Mouse (Mus musculus): Measurements from ENCODE around the gene Sirt2. TPM values are rescaled to one million over a fixed set of nuclear protein-coding genes. Genes with fewer than 3 reads are reported as not detected.

Gene Sirt2
- polyA plus RNA-seq, 1 experiment, result 154 TPM

GRCm38 (mm10) chr7:28824941-28825685 lies 58.6 kb downstream of the Sirt2 start, which contains the start of gene Ech1:
TSS of gene Ech1 (plus strand) at chr7:28825217.
- no peak for TF ChIP-seq GATA1 (IDR thresholded peaks at IDR 0.05; ENCODE audit: low read length)

GRCm38 (mm10) chr7:28825686-28826401 lies 59.3 kb downstream of the Sirt2 start:
- no peak for TF ChIP-seq GATA1 (IDR thresholded peaks at IDR 0.05; ENCODE audit: low read length)

GRCm38 (mm10) chr7:28826402-28826772 lies 59.9 kb downstream of the Sirt2 start:
- TF ChIP-seq GATA1 (IDR thresholded peaks at IDR 0.05; ENCODE audit: low read length), result no peak

GRCm38 (mm10) chr7:28827338-28827737 lies 60.8 kb downstream of the Sirt2 start:
- TF ChIP-seq GATA1 (IDR thresholded peaks at IDR 0.05; ENCODE audit: low read length), result no peak

GRCm38 (mm10) chr7:28829821-28830220 lies 63.3 kb downstream of the Sirt2 start:
- no peak for TF ChIP-seq GATA1 (IDR thresholded peaks at IDR 0.05; ENCODE audit: low read length)

GRCm38 (mm10) chr7:28830981-28831380 lies 64.4 kb downstream of the Sirt2 start:
- TF ChIP-seq GATA1 (IDR thresholded peaks at IDR 0.05; ENCODE audit: low read length), result no peak

- TF ChIP-seq GATA1 (IDR thresholded peaks at IDR 0.05; ENCODE audit: low read length), result no peak
Observed at GRCm38 (mm10) chr7:28831411-28832125, 65.0 kb downstream of the Sirt2 start.

GRCm38 (mm10) chr7:28832137-28832536 lies 65.6 kb downstream of the Sirt2 start:
- TF ChIP-seq GATA1 (IDR thresholded peaks at IDR 0.05; ENCODE audit: low read length), result no peak

- no peak for TF ChIP-seq GATA1 (IDR thresholded peaks at IDR 0.05; ENCODE audit: low read length)
Observed at GRCm38 (mm10) chr7:28833723-28834347, 67.3 kb downstream of the Sirt2 start, which contains the start of gene Lgals4. TSS of gene Lgals4 (plus strand) at chr7:28833854.

GRCm38 (mm10) chr7:28836936-28837335 lies 70.4 kb downstream of the Sirt2 start:
- TF ChIP-seq GATA1 (IDR thresholded peaks at IDR 0.05; ENCODE audit: low read length), result no peak

Other genes starting within 250 kb of the Sirt2 start
- not detected in 2 replicates for gene Ifnl3, start 243.9 kb upstream of the Sirt2 start, polyA plus RNA-seq (2012)
- not detected in 2 replicates for gene Sycn, start 225.8 kb upstream of the Sirt2 start, polyA plus RNA-seq (2012)
- gene Nccrp1, start 219.5 kb upstream of the Sirt2 start, polyA plus RNA-seq (2012), result not detected in 2 replicates
- gene Samd4b, start 168.6 kb upstream of the Sirt2 start, polyA plus RNA-seq (2012), result 95.5 and 118 TPM in 2 replicates
- gene Pak4, start 168.6 kb upstream of the Sirt2 start, polyA plus RNA-seq (2012), result 108 and 142 TPM in 2 replicates
- gene Acp7, start 135.4 kb upstream of the Sirt2 start, polyA plus RNA-seq (2012), result not detected in 2 replicates
- not detected in 2 replicates for gene Fbxo27, start 73.9 kb upstream of the Sirt2 start, polyA plus RNA-seq (2012)
- not detected in 2 replicates for gene Fbxo17, start 49.9 kb upstream of the Sirt2 start, polyA plus RNA-seq (2012)
- 367 and 514 TPM in 2 replicates for gene Mrps12, start 24.9 kb upstream of the Sirt2 start, polyA plus RNA-seq (2012)
- gene Sars2, start 24.7 kb upstream of the Sirt2 start, polyA plus RNA-seq (2012), result 72.4 and 89.6 TPM in 2 replicates
- 0.10 TPM in 1 of 2 replicates, not detected in the other for gene Ccer2, start 10.6 kb upstream of the Sirt2 start, polyA plus RNA-seq (2012)
- 200 and 233 TPM in 2 replicates for gene Nfkbib, start 777 bp downstream of the Sirt2 start, polyA plus RNA-seq (2012)
- gene Rinl, start 22.2 kb downstream of the Sirt2 start, polyA plus RNA-seq (2012), result 0.52 and 0.89 TPM in 2 replicates
- 691 and 837 TPM in 2 replicates for gene Hnrnpl, start 41.8 kb downstream of the Sirt2 start, polyA plus RNA-seq (2012)
- gene Ech1, start 58.5 kb downstream of the Sirt2 start, polyA plus RNA-seq (2012), result 13.8 and 59.9 TPM in 2 replicates
- 0.26 and 0.70 TPM in 2 replicates for gene Lgals4, start 67.1 kb downstream of the Sirt2 start, polyA plus RNA-seq (2012)
- 2.2 and 2.5 TPM in 2 replicates for gene Lgals7, start 97.1 kb downstream of the Sirt2 start, polyA plus RNA-seq (2012)
- gene Capn12, start 114.7 kb downstream of the Sirt2 start, polyA plus RNA-seq (2012), result 0.03 and 0.04 TPM in 2 replicates
- gene Actn4, start 195.6 kb downstream of the Sirt2 start, polyA plus RNA-seq (2012), result 421 and 451 TPM in 2 replicates
- gene Eif3k, start 215.1 kb downstream of the Sirt2 start, polyA plus RNA-seq (2012), result 100 and 388 TPM in 2 replicates
- gene Map4k1, start 215.3 kb downstream of the Sirt2 start, polyA plus RNA-seq (2012), result 90.7 and 110 TPM in 2 replicates

Measured in G1E-ER4 (cell line).